ENCODE assay signal across 8 mouse cellular contexts in genomic region chr2:20961825-20962224, GRCm38 (mm10). TPM values are rescaled to one million over a fixed set of nuclear protein-coding genes. Genes with fewer than 3 reads are reported as not detected.
DNase-seq lines count a peak whose midpoint lies in the region; ATAC-seq and TF ChIP-seq lines count a peak whose summit lies in the region.

No protein-coding gene starts in this region.

- 31% methylated on average over 6 of the region's 6 CpGs for WGBS in lung, postnatal 0 days
- 0% methylated on average over 6 of the region's 6 CpGs for WGBS in cerebellum, adult 2 months
- WGBS in intestine, embryonic 15.5 days = 46% methylated on average over 6 of the region's 6 CpGs
- 56% methylated on average over 6 of the region's 6 CpGs for WGBS in olfactory bulb, adult 2 months

- no peaks in the 10 kb centered on the region for H3K9me3 ChIP-seq in lung, postnatal 0 days (ENCODE audit: low read length)
- H3K9me3 ChIP-seq in intestine, embryonic 15.5 days = no peaks in the 10 kb centered on the region

- no peak overlapping the region for H3K4me2 ChIP-seq in lung, postnatal 0 days (replicated peaks; ENCODE audit: low read depth, low read length)
- peak overlapping the region; percentile 31; the same call in 1 of the 2 replicates for H3K4me2 ChIP-seq in intestine, embryonic 15.5 days (replicated peaks)

- no peak for TF ChIP-seq POLR2A in cerebellum, adult 2 months (IDR thresholded peaks at IDR 0.05; ENCODE audit: borderline replicate concordance, insufficient read depth, low read length)
- no peak for TF ChIP-seq POLR2A in olfactory bulb, adult 2 months (IDR thresholded peaks at IDR 0.05; ENCODE audit: insufficient read depth, low read depth, low read length)

- no peak overlapping the region for H3K9ac ChIP-seq in lung, postnatal 0 days (replicated peaks; ENCODE audit: low read depth)
- no peak overlapping the region for H3K9ac ChIP-seq in intestine, embryonic 15.5 days

- H3K4me1 ChIP-seq in lung, postnatal 0 days (ENCODE audit: insufficient read depth, low read depth, low read length) = peaks cover 18% of the 10 kb centered on the region
- H3K4me1 ChIP-seq in cerebellum, adult 2 months (ENCODE audit: control insufficient read depth, insufficient read depth, low read length) = peaks cover 15% of the 10 kb centered on the region; the same call in 1 of the 2 replicates
- peaks cover 17% of the 10 kb centered on the region for H3K4me1 ChIP-seq in intestine, embryonic 15.5 days (replicated peaks)
- peaks cover 13% of the 10 kb centered on the region for H3K4me1 ChIP-seq in olfactory bulb, adult 2 months (ENCODE audit: control insufficient read depth, insufficient read depth, low read length)

- H3K36me3 ChIP-seq in lung, postnatal 0 days (ENCODE audit: insufficient read depth, low read length) = no peaks in the 10 kb centered on the region
- no peaks in the 10 kb centered on the region for H3K36me3 ChIP-seq in intestine, embryonic 15.5 days

- H3K27me3 ChIP-seq in lung, postnatal 0 days (replicated peaks; ENCODE audit: insufficient read depth, low read length) = no peaks in the 10 kb centered on the region
- H3K27me3 ChIP-seq in cerebellum, adult 2 months (ENCODE audit: control insufficient read depth, insufficient read depth, low read length) = no peaks in the 10 kb centered on the region
- no peaks in the 10 kb centered on the region for H3K27me3 ChIP-seq in intestine, embryonic 15.5 days (replicated peaks)

- no peak overlapping the region for H3K27ac ChIP-seq in lung, postnatal 0 days (ENCODE audit: low read length)
- H3K27ac ChIP-seq in cerebellum, adult 2 months (ENCODE audit: insufficient read depth, low read length) = peak overlapping the region; percentile 68
- 0 out of 2 replicates have a peak overlapping the region, but pooled peaks have one; percentile 38 for H3K27ac ChIP-seq in intestine, embryonic 15.5 days
- peak overlapping the region; percentile 36; the same call in 1 of the 2 replicates for H3K27ac ChIP-seq in olfactory bulb, adult 2 months (ENCODE audit: insufficient read depth, low read depth, low read length)

- TF ChIP-seq CTCF in lung, postnatal 0 days (IDR thresholded peaks at IDR 0.05) = 0 out of 2 replicates have a peak, but pooled peaks have one; percentile 7
- TF ChIP-seq CTCF in cerebellum, adult 2 months (IDR thresholded peaks at IDR 0.05; ENCODE audit: borderline replicate concordance, insufficient read depth, low read depth, low read length) = no peak
- no peak for TF ChIP-seq CTCF in olfactory bulb, adult 2 months (IDR thresholded peaks at IDR 0.05; ENCODE audit: insufficient read depth, low read depth, low read length)

- no peak for TF ChIP-seq EP300 in lung, postnatal 0 days (IDR thresholded peaks at IDR 0.05)

- peak; percentile 22 for DNase-seq in lung, postnatal 0 days (ENCODE audit: low spot score)
- no peak for DNase-seq in lung, postnatal 4 days
- peak; percentile 78 to 84 for DNase-seq in cerebellum, adult 2 months
- DNase-seq in kidney, adult 11 months = no peak
- no peak for DNase-seq in thymus, postnatal 36 days

- peak; percentile 49 for ATAC-seq in lung, postnatal 0 days
- ATAC-seq in intestine, embryonic 15.5 days = peak; percentile 69
- no peak for ATAC-seq in inflammation-experienced regulatory T-cells, adult 6 months

- no peak overlapping the region for H3K4me3 ChIP-seq in lung, postnatal 0 days (ENCODE audit: low read depth, low read length)
- H3K4me3 ChIP-seq in cerebellum, adult 2 months (replicated peaks; ENCODE audit: insufficient read depth, low read depth, low read length) = peak overlapping the region; percentile 33
- no peak overlapping the region for H3K4me3 ChIP-seq in intestine, embryonic 15.5 days (replicated peaks)
- H3K4me3 ChIP-seq in olfactory bulb, adult 2 months (ENCODE audit: insufficient read depth, low read depth, low read length) = no peak overlapping the region

RNA-seq across cellular contexts. Expression of gene Arhgap21, which starts 6.9 kb away (rescaled TPM):
- polyA plus RNA-seq in lung, postnatal 0 days (2015; fragmentation: Nextera tagmentation; extraction: Ambion mirVana) = 9.9 and 10.9 TPM in 2 replicates
- polyA plus RNA-seq in cerebellum, adult 2 months (2012; rRNA removed) = 213 and 231 TPM in 2 replicates
- 10.2 and 13.6 TPM in 2 replicates for polyA plus RNA-seq in intestine, embryonic 15.5 days (2015; fragmentation: Nextera tagmentation; extraction: Ambion mirVana)
- 558 TPM in 1 of 2 replicates, not detected in the other for polyA plus RNA-seq in olfactory bulb, adult 2 months (2012; ENCODE audit: insufficient read depth, insufficient read length, low replicate concordance, missing spikeins)
- 1 to 10 TPM; 1.2 to 2.2 (median 1.3) TPM for polyA plus RNA-seq in inflammation-experienced regulatory T-cells, adult 6 months (2017; shearing (Covaris generic))

Comparison
In these comparisons a context has a peak if more than half of its experiments do, and no peak if none do; other contexts are left out.
1. DNase-seq: peak in lung, postnatal 0 days (single experiment) and cerebellum, adult 2 months (2 of 2); none in lung, postnatal 4 days (0 of 2), kidney, adult 11 months (single experiment) and thymus, postnatal 36 days (0 of 2).